Mouse (Mus musculus) erythroblast, embryonic 14.5 days (primary cell): ENCODE measurements around the gene Cdh6.

Source experiments
- GATA1 ChIP-seq: IDR thresholded peaks from 2 replicates; pipeline ENCODE4 v1.6.1; 2012; ENCODE audit warnings: low read length, inconsistent platforms, mixed read lengths
- TAL1 ChIP-seq: IDR thresholded peaks from 3 replicates; pipeline ENCODE4 v1.6.1; 2012; ENCODE audit warnings: low read length, inconsistent platforms, mixed read lengths

DNA sequence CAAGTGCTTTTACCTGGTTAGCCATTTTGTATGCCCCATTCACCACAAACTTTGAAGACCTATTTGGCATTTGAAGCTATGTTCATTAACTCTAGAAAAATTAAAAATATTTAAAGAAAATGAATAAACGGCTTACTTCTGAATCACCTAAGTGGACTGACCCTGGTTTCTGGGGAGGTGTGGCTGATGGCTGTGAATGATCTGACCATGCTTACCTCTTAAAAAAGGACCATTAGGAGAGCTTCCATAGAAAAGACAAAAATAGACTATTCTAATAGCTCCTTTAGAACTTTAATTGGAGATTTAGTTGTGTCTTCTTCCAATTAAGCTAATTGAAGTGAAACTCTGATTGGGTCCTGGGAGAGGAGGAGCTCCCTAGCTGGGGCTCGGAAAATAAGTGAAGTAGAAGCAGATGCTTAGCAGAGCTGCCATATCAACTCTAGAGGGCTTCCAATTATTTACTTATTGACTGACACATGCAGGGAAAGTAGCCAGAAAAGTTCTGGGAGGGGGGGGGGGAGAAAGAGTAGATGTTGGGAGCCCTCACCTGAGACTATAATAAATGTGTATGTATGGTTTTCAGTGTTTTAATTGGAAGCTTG, 156.6 kb downstream of the Cdh6 start:
- TF ChIP-seq GATA1 (no peak), TAL1 (no peak)
